Mouse (Mus musculus) megakaryocyte-erythroid progenitor cell, adult 5-6 weeks (primary cell): Measurements from ENCODE around the gene Ppid. TPM values are rescaled to one million over a fixed set of nuclear protein-coding genes. Genes with fewer than 3 reads are reported as not detected.

Experiments
- ATAC-seq: replicated peaks from 2 replicates; pipeline ENCODE4 v1.8.0; 2016; ENCODE audit warnings: mild to moderate bottlenecking, inconsistent platforms; ENCODE audit not compliant: severe bottlenecking, poor library complexity, low FRiP score, low TSS enrichment
- total RNA-seq, 2 experiments: library from RNA; stranded (forward) in 1 of 2; stranded (reverse) in 1 of 2; fragments of 200-1000, 215-1000 nt in 1 of 2; fragments of >200 nt in 1 of 2; fragmentation: Nextera tagmentation in 1 of 2; gene quantifications; 2 replicates each; pipeline ENCODE4 v1.2.3; 2014 to 2017

Ppid gene
- total RNA-seq (2014; fragmentation: Nextera tagmentation) (230 and 245 TPM in 2 replicates), total RNA-seq (2017) (347 and 498 TPM in 2 replicates)

DNA sequence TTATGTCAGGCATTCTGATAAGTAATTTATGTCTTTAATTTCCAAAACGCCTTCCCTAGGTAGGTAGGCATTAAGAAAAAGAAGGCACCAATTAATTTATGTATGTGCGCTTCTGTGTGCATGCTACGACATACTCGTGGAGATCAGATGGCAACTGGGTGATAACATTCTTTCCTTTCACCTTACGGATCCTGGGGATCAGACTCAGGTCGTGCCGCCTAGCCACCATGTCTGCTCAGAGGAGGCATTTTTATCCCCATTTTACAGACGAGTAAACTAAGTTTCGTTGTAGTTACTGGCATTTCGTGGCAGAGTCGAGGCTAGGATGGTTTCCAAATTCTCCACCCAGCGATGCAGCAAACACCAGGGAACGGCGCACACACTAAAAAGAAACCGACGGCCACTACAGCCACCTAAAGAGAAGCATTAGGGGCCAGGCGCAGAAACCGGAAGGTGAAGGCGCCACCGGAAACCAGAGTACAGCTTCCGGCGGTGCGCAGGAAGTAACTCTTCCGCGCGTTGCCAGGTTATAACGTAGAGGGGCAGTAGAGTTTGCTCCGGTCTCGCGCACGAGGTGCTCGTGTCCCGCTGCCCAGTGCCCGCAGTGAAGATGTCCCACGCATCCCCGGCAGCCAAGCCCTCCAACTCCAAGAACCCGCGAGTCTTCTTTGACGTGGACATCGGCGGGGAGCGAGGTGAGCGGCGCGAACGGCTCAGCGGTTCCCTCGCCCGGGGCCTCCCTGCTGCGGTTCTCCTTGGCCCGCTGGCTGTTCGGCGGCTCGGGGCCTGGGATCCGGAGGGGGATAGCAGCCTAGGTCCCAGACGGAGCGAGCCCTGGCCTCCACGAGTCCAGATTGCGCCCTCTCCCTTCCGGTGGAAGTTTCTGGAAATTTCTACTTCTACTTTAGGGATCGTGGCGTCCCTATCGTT, at the start of gene Ppid:
Ppid (plus strand) TSS at position 480 of the 930 bp plus-strand sequence.
- peak; percentile 90 for ATAC-seq

DNA sequence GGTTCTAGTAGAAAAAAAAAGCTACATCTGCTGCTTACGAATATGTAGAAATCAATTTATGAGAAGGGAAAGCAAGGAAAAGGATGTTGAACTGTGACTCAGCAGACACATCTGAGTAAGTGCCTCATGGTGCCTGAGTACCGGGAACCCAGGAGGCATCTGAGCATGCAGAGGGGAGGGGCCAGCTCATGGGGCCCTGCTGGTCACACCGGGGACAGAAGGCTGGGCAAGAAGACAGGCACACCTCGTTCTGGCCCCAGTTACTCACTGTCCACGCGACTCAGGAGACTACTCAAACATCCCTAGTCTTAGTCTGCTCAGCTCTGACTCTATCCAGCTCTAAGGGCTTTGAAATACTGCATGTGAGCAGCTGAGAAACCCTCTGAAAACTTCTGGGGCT, 48.6 kb upstream of the Ppid start:
- peak; percentile 62 for ATAC-seq

DNA sequence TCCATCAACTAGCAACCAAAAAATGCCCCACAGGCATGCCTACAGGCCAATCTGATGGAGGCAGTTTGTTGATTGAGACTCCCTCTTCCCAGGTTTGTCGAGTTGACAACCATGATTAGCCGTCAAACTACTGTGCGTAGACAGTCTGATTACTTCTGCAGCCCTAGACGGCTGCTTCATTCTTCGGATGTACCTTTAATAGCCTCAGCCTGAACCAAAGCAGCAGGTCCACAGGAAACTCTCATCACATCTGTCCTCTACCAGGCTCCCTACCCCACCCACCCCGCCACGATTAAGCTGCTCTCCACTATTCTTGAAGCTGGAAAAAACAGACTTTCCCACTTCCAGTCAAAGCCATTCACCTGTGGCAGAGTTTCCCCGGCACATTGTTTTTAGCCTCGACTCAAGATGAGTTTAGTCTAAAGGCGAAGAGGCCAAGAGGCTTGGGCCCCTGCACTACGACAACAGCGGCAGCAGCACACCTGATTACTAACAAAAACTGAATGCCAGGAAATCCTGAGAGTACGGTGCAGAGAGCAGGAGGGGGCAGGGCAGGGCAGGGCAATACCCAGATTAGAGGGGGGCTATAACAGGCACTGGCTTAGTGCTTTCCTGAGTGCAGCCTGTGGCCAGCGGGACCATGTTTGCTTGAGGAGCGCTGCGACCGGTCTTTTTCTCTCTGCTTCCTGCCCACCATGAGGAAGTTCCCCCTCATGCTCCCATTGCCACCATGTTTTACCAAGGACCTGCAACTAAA, 42.3 kb upstream of the Ppid start:
- no peak for ATAC-seq

DNA sequence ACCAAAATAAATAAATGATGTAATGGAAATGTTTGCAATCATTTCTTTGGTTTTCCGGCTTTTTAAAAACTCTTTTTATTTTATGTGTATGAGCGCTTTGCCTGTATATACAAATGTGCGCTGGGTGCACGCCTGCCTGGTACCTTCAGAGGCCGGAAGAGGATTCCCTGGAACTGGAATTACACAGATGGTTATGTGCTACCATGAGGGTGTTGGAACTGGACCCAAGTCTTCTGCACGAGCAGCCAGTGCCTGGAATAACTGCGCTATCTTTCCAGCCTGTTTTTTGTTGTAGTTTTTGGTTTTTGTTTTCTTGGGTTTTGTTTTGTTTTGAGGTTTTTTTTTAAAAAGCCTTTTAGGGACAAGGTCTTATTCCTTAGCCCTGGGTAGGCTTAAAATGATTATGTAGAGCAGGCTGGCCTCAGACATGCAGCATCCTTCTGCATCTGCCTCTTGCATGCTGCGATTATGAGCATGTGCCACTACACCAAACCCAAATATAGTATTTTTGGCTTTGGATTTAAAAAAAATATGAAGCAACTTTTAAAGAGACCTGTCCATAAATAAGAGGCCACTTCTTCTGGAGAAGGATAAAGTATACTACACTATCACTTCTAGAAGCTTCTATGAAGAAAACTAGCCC, 41.3 kb upstream of the Ppid start:
- no peak for ATAC-seq

DNA sequence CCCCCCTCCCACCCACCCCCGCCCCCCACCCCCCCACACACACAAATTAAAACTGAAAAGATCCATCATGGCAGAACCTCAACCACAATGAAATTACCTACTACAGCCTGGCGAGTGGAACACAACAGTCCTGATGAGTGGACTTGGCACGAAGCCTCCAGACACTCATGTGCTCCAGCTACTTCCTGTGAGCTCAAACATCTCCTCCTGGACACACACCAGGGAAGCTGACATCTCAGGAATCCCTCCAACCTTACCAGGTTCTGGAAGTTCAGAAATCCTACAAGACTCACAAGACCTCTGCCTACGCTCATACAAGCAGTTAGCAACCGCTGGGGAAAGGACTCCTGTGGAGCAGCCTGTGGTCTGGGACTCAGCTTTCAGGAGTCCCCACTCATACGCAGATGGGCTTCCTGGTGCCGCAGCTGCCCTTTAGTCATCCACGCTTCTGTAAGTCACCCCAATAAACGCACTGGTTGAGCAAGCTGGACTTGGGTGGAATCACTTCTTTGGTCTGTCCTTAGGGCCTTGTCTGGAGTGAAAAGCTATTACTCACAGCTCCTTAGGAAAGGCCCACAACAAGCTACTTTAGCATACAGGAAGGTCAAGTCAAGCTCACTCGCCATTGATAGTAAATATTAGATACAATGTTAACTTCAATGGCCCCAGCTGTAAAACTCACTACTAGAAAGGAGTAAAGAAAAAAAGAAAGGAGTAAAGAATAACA, 39.2 kb upstream of the Ppid start:
- no peak for ATAC-seq

DNA sequence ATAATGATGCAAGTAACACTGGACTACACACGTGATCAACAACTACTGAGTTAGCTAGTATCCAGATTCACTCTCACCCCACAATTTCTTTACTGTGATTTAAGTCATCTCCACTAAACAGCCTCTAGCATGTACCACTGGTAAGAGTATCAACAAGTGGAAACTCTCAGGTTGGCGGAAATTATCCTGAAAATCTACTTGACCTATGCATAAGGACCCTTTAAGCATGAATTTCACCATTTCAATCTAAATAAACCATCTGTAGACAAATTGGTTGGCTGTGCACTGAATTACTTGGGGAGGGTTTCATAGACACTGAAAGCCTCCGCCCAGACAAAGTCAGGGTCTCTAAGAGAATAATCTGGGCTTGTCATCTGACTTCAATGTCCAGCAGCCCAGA, 37.4 kb upstream of the Ppid start:
- no peak for ATAC-seq

DNA sequence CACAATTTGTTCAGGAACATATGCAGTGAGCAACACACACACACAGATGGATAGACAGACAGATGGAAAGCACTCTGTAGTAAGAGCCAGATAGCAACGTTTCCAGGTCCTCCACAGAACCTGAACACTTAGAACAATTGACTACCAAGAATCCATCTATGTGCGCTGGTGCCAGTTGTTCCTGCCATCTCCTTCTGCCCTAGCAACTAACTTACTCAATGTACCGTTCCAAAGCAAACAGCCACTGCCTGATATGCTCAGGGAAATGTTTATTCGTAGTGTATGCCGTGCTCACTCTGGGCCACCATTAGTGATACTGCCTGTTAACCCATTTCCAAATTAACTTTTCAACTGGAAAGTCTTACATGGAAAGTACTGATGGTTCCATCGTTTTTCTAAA, 36.1 kb upstream of the Ppid start:
- no peak for ATAC-seq

DNA sequence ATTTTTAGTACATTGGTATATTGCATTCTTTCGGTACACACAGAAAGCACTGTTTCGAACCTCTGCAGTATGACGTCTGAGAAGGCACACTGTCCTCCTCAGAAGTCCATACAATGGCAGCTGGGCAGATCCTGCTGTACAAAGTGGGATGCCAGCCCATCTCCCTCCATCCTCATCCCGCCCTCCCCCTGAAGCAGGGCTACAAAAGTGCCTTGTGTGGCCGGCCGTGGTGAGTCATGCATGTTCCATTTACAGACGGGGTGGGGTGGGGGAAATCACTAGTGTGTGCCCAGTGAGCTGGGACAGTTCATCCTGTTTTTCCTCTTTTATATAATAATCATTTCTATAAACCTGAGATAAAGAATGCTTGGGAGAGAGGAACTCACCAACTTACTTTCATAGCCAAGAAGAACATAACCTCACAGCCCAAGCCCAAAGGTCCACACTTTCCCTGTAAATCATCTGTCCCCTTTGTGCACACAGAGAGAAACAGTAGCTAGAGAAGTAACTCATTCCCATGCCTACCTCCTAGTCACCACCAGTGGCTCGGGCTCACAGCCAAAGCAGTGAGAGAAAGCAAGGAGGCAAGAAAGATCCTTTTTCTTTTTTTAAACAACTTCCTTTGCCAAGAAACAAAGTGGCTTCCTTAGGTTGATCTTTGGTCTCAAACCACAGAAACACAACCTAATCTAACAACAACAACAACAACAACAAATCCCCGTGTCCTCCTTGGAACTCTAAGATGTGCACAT, 31.9 kb upstream of the Ppid start:
- ATAC-seq = no peak

DNA sequence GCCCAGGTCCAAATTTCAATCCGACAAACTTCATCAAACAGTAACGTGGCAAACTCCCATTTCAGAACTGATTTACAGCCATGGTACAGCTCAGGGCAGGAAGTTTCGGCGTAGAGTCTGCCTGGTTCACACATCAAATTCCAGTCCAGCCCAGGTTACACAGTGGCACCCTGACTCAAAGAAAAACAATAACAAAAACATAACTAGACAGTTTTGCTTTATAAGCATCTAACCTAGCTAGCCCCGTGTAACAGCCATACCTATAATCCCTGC, 31.4 kb upstream of the Ppid start:
- ATAC-seq = no peak

DNA sequence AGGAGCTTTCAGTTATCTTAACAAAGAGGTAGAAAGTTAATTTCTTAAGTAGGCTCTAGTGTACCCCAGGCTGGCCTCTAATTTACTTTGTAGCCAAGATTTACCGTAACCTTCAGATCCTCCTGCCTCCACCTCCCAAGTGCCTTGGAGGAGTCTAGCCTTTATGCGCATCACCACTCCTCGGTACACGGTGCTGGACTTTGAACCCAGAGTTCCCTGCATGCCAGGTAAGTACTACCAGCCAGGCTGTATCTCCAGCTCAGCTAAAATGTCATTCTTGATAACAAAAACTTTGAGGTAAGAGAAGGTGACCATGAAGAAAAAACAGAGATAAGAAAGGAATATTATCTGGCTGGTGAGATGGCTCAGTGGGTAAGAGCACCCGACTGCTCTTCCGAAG, 30.6 kb upstream of the Ppid start:
- ATAC-seq = no peak

DNA sequence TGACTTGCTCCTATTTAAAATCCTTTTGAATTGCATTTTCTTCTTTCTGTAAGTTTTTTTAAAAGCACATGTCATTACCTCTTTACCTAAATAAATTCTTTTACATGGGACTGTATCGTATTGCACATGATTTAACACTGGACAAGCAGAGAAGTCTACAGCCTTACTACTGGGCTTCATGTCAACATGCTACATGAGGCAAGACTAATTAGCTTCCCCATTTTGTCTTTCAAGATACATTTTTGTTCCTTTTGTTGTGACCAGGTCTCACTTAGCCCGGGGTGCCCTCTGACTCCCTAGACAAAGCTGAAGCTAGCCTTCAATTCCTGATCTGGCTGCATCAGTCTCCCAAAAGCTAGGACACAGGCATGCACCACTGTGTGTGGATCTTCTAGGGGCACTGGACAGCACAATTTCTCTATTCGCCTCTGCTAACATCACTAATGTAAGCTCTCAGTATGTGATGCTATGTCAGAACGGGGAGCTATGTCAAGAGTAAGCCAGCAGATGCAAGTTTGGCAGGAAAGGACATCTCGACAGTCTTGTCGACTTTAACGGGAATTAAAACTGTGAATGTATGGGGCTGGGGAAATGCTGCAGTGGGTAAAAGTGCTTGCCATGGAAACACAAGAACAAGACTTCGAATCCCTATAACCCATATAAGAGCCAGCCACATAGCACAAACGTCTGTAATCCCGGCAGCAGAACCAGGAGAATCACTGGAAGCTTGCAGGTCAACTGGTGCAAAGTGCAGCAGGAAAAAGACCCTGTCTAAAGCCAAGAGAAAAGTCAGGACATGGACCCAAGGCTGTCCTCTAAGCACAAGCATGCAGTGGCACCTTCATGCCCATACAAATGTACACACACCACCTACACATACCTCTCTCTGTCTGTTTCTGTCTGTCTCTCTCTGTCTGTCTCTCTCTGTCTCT, 29.1 kb upstream of the Ppid start:
- ATAC-seq = no peak

DNA sequence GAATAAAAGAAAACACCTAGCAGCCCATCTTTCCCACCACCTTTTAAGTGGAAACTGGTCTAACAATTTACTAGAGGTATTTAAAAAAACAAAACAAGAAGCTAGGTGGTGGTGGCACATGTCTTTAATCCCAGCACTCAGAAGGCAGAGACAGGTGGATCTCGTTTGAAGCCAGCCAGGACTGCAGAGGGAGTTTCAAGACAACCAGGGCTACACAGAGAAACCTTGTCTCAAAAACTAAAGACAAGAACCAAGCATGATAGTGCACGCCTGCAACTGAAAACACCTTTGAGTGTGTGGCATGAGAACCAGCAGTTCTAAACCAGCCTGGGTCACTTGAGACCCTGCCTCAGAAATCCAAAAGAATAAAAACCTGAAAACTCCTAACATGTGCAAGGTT, 27.6 kb upstream of the Ppid start:
- ATAC-seq = no peak

DNA sequence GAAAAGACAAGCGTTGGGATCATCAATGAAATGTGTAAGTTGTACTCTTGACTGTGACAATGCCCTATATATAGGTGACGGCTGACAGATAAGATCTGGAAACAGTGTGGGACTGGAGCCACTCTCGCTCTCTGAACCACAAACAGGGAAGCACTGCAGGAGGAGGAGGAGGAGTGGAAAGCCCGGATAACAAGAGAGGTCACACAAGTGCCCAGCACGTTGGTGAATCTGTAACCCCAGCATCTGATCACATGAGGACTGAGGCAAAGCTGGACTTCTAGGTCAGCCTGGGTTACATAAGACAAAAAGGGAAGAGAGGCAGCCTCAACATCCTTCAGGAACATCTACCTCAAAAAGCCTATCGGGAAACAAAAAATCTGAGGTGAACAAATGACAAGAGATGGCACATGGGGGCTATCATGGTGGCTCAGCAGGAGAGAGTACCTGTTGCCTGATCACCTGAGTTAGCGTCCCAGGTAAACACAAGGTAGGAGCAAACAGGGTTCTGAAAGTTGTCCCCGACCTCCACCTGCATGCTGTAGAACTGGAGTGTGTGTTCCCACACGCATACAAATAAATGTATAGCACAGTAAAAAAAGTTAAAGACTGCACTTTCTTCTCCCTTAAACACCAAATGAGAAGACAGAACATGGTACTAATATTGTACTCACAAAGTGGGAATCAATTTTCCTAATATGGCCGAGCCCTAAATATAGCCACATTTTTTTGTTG, 26.1 kb upstream of the Ppid start:
- no peak for ATAC-seq

DNA sequence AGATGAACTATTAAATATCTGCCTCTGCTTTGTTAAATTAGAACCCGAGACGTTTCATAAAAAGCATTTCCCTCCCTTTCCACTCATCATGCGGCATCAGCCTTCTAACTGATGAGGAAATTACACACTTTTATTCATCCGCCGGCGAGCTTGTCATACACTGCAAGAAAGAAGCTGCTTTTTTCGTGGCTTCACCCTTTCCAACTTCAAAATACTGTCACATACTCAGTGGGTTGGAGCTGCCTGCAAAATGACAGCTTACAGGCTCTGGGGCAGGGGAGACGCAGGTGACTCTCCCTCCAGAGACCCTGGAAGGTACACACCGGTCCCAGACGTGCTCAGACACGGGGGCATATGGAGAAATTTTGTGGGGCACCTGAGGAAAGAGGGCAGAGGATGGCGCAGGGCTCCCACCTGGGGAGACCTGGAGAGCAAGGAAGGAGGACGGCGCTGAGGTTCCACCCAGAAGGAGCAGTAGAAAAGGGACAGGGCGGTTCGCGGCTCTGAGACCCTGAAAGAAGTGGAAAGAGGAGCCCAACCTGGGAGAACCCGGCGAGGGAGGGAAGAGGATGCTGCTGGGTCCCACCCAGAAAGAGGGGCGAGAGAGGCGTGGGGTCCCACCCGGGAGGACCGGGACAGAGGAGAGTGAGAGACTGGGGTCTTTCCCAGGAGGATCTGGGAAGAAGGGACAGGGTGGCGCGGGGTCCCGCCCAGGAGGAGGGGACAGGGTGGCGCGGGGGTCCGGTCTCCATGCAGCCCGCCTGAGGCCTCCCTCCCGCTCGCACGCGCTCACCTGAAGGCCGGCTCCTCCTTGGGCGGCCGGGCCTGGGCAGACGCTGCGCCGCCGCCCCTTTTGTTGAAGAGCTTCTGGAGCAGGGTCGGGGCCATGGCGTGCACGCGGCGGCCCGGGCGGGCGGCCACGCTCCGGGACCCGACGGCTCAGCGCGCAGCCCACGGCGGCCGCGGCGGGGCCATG, 24.1 kb upstream of the Ppid start:
- ATAC-seq = peak; percentile 19

DNA sequence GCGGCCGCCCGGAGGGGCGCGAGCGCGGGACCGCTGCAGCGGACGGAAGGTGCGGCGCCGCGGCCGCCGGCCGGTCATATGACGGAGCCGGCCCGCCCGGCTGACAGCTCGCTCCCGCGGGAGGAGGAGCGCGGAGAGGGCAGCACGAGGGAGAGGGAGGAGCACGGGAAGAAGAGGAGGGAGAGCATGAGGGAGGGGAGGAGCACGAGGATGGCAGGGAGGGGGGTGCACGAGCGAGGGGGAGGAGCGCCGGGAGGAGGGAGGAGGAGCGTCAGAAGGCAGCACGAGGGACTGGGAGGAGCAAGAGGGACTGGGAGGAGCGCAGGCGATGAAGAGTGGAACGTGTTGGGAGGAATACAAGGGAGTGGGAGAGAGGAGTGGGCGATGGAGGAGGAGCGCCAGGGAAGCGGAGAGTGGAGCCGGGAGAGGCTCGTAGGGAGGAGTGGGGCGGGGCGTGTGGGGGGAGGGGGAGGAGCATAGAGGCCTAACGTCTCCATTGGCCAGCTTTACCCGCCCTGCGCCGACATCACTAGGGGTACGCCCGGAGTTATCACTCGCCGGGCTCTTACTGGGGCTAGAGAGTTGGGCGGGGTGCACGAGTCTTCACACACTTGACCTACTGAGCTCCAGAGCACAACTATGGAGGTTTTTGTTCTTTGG, 23.3 kb upstream of the Ppid start, which contains the start of gene Fnip2:
Fnip2 (minus strand) TSS at position 94 of the 660 bp plus-strand sequence.
- ATAC-seq = peak; percentile 92
